In the genomic region with DNA sequence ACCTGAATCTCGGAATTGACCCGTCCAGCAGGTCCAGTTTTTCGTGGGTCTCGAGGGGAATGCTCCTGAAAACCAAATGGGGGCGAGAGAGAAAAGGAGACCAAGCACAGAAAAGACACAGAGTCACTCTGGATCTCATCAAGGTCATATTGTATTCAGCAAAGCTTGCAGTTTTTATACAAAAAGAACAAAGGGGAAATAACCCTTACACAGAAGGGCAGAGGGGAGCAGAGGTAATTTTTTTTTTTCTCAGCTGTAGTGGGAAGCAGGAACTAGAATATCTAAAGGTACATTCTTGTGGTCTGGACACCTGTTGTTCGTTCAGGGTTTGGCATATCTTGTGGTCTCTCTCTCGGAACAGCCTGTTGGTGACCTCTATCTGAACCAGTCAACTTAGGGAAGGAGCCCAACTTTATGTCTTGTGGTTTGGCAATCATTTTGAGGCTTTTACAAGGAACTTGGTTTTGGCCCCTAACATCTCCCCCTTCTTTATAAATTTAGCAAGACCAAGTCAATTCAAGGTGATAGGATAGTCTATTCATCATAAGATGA, we compare ENCODE assay signal across 21 mouse cellular contexts.
A peak's percentile ranks its signal among the peaks of the same experiment; 100 is the strongest.
DNase-seq lines count a peak whose midpoint lies in the region; ATAC-seq and TF ChIP-seq lines count a peak whose summit lies in the region.
"Had no signal": no experiment of that assay in that cellular context is flagged by ENCODE, and none has a peak within 500 bp of the region (broad histone marks: within the 10 kb centered on the region; RNA-seq: fewer than 3 reads in every experiment).

No protein-coding gene starts in this region.

- H3K9me3 ChIP-seq in MEL (replicated peaks; ENCODE audit: insufficient read depth, low read length) = no peaks in the 10 kb centered on the region
- H3K9me3 ChIP-seq in liver, embryonic 12.5 days (replicated peaks) = 0 out of 2 replicates have a peak, but pooled peaks cover 8% of the 10 kb centered on the region
- H3K9me3 ChIP-seq: forebrain, embryonic 15.5 days had no signal

- peak; percentile 84 to 88 for TF ChIP-seq EP300 in MEL (IDR thresholded peaks at IDR 0.05; ENCODE audit: low read depth in 1 of 2, low read length in 2 of 2)

- ATAC-seq in liver, embryonic 12.5 days = no peak
- ATAC-seq: forebrain, embryonic 13.5 days; forebrain, embryonic 15.5 days; forebrain, postnatal 0 days; Patski had no signal

- peak; percentile 68 for DNase-seq in A20 (ENCODE audit: low read depth, low spot score)
- DNase-seq in MEL (ENCODE audit: low read depth, low spot score) = peak; percentile 74
- DNase-seq in R1 (ENCODE audit: low read depth, low spot score) = peak; percentile 3
- no peak for DNase-seq in urinary bladder, postnatal 25 days (ENCODE audit: low spot score)
- DNase-seq in adrenal gland, postnatal 4 days (ENCODE audit: low spot score in 2 of 2) = no peak
- DNase-seq: adrenal gland, adult 2 months; adrenal gland, postnatal 10 days; adrenal gland, postnatal 25 days; cerebellum, adult 11-12 months; cerebellum, adult 2 months; cerebellum, adult 9-10 months; cerebellum, postnatal 10 days; cerebellum, postnatal 25 days; forebrain, postnatal 0 days had no signal

- TF ChIP-seq CTCF in MEL (IDR thresholded peaks at IDR 0.05 in 2 of 3, conservative IDR thresholded peaks at IDR 0.05 in 1 of 3; ENCODE audit: control insufficient read depth in 1 of 3, insufficient read depth in 1 of 3, low read depth in 2 of 3, low read length in 3 of 3, poor library complexity in 1 of 3, severe bottlenecking in 1 of 3) = no peak

- H3K4me1 ChIP-seq in MEL (ENCODE audit: control insufficient read depth in 1 of 2, insufficient read depth in 2 of 2, low read length in 2 of 2) = peaks cover 0 to 5% of the 10 kb centered on the region in 2 experiments
- H3K4me1 ChIP-seq in liver, embryonic 12.5 days = no peaks in the 10 kb centered on the region
- H3K4me1 ChIP-seq: embryonic facial prominence, embryonic 10.5 days; embryonic facial prominence, embryonic 12.5 days; forebrain, embryonic 13.5 days; forebrain, embryonic 15.5 days had no signal

- no peak overlapping the region for H3K4me3 ChIP-seq in MEL (ENCODE audit: control insufficient read depth in 1 of 2, insufficient read depth in 1 of 2, low read depth in 2 of 2, low read length in 2 of 2)
- H3K4me3 ChIP-seq in liver, embryonic 12.5 days = no peak overlapping the region
- H3K4me3 ChIP-seq: embryonic facial prominence, embryonic 10.5 days; embryonic facial prominence, embryonic 12.5 days; forebrain, embryonic 13.5 days; forebrain, embryonic 15.5 days had no signal

- no peak overlapping the region for H3K9ac ChIP-seq in MEL (ENCODE audit: control insufficient read depth, low read depth, low read length, poor library complexity, severe bottlenecking)
- H3K9ac ChIP-seq in liver, embryonic 12.5 days = no peak overlapping the region
- H3K9ac ChIP-seq: embryonic facial prominence, embryonic 12.5 days; forebrain, embryonic 13.5 days; forebrain, embryonic 15.5 days; forebrain, postnatal 0 days had no signal

- peaks cover 0 to 6% of the 10 kb centered on the region in 2 experiments; a peak in 1 of 4 replicates for H3K36me3 ChIP-seq in MEL (ENCODE audit: control insufficient read depth in 1 of 2, insufficient read depth in 2 of 2, low read length in 2 of 2)
- no peaks in the 10 kb centered on the region for H3K36me3 ChIP-seq in liver, embryonic 12.5 days
- H3K36me3 ChIP-seq: embryonic facial prominence, embryonic 10.5 days; embryonic facial prominence, embryonic 12.5 days; forebrain, embryonic 15.5 days; G1E had no signal

- H3K27me3 ChIP-seq in MEL (ENCODE audit: control insufficient read depth in 1 of 2, insufficient read depth in 2 of 2, low read length in 2 of 2) = no peaks in the 10 kb centered on the region
- H3K27me3 ChIP-seq in liver, embryonic 12.5 days (replicated peaks) = no peaks in the 10 kb centered on the region
- H3K27me3 ChIP-seq: embryonic facial prominence, embryonic 12.5 days; forebrain, embryonic 13.5 days; forebrain, embryonic 15.5 days; Patski had no signal

- H3K27ac ChIP-seq in MEL (ENCODE audit: control insufficient read depth, low read depth, low read length) = no peak overlapping the region
- no peak overlapping the region for H3K27ac ChIP-seq in liver, embryonic 12.5 days
- H3K27ac ChIP-seq: embryonic facial prominence, embryonic 10.5 days; embryonic facial prominence, embryonic 12.5 days; forebrain, embryonic 13.5 days; forebrain, embryonic 15.5 days had no signal

- no peak overlapping the region for H3K4me2 ChIP-seq in liver, embryonic 12.5 days
- H3K4me2 ChIP-seq: embryonic facial prominence, embryonic 12.5 days; forebrain, embryonic 13.5 days; forebrain, embryonic 15.5 days had no signal

- WGBS in liver, embryonic 12.5 days (ENCODE audit: insufficient replicate concordance) = 60% methylated on average over 7 of the region's 7 CpGs

- no peak for TF ChIP-seq RAD21 in MEL (IDR thresholded peaks at IDR 0.05; ENCODE audit: low read depth, low read length)

- no peak for TF ChIP-seq POLR2A in MEL (IDR thresholded peaks at IDR 0.05; ENCODE audit: control insufficient read depth in 1 of 2, insufficient read depth in 1 of 2, low read depth in 1 of 2, low read length in 2 of 2, poor library complexity in 1 of 2)

- H3K79me2 ChIP-seq in MEL (ENCODE audit: control insufficient read depth, insufficient read depth, low read length, poor library complexity) = no peaks in the 10 kb centered on the region

TF ChIP-seq in MEL, 35 proteins besides CTCF, POLR2A, EP300 and RAD21:
- TF ChIP-seq ZNF384 (IDR thresholded peaks at IDR 0.05; ENCODE audit: low read depth, low read length) (peak; percentile 91), BHLHE40 (IDR thresholded peaks at IDR 0.05; ENCODE audit: borderline replicate concordance, low read depth, low read length) (peak; percentile 30; the same call in 1 of the 2 replicates), NRF1 (IDR thresholded peaks at IDR 0.05; ENCODE audit: insufficient read depth, low read depth, low read length, poor library complexity, severe bottlenecking) (no peak), MYC (IDR thresholded peaks at IDR 0.05; ENCODE audit: low read depth, low read length) (no peak), MXI1 (IDR thresholded peaks at IDR 0.05; ENCODE audit: low read depth, low read length) (peak; percentile 26; the same call in 1 of the 2 replicates), TBP (IDR thresholded peaks at IDR 0.05; ENCODE audit: low read depth, low read length) (no peak), RCOR1 (IDR thresholded peaks at IDR 0.05; ENCODE audit: low read depth, low read length) (peak; percentile 73), MYB (IDR thresholded peaks at IDR 0.05; ENCODE audit: low read depth, low read length) (peak; percentile 32; the same call in 1 of the 2 replicates), TCF12 (IDR thresholded peaks at IDR 0.05; ENCODE audit: low read depth, low read length) (peak; percentile 87), MAZ (IDR thresholded peaks at IDR 0.05; ENCODE audit: low read depth, low read length) (peak; percentile 38; the same call in 1 of the 2 replicates), ETS1 (IDR thresholded peaks at IDR 0.05; ENCODE audit: low read depth, low read length) (peak; percentile 90), MAFK (IDR thresholded peaks at IDR 0.05; ENCODE audit: borderline replicate concordance, low read depth, low read length) (peak; percentile 73)

Comparison
In these comparisons a context has a peak if more than half of its experiments do, and no peak if none do; other contexts are left out.
1. DNase-seq: peak in A20 (single experiment), MEL (single experiment) and R1 (single experiment); none in urinary bladder, postnatal 25 days (single experiment) and adrenal gland, postnatal 4 days (0 of 2).